Mouse (Mus musculus) bone marrow, adult 2 months (tissue): ENCODE results near the gene Dhdh. TPM values are rescaled to one million over a fixed set of nuclear protein-coding genes. Genes with fewer than 3 reads are reported as not detected.
"Not testable (repeated sequence)": the region's sequence is repeated elsewhere in the genome, so short reads cannot be mapped to it uniquely, and the experiment has no call there.

Experiments used
- H3K27ac ChIP-seq: fragments of 200-500 bp; 2 replicates; pipeline ENCODE4 v1.5.1; 2012; ENCODE audit warnings: low read depth, mild to moderate bottlenecking, control low read depth, inconsistent platforms, low read length; ENCODE audit not compliant: control insufficient read depth, poor library complexity, insufficient read depth
- H3K4me1 ChIP-seq: fragments of 200-500 bp; 2 replicates; pipeline ENCODE4 v1.6.1; 2011; ENCODE audit warnings: low read length; ENCODE audit not compliant: control insufficient read depth, insufficient read depth
- H3K4me3 ChIP-seq: fragments of 200-500 bp; replicated peaks from 2 replicates; pipeline ENCODE3; 2011; ENCODE audit warnings: mild to moderate bottlenecking, low read depth, low read length, control low read depth; ENCODE audit not compliant: control insufficient read depth
- CTCF ChIP-seq: fragments of 200-500 bp; IDR thresholded peaks from 2 replicates; pipeline ENCODE4 v1.5.1; 2011; ENCODE audit warnings: low read length, control low read depth; ENCODE audit not compliant: control insufficient read depth, insufficient read depth
- POLR2A ChIP-seq: fragments of 200-500 bp; IDR thresholded peaks from 2 replicates; pipeline ENCODE4 v1.6.1; 2011; ENCODE audit warnings: low read depth, mild to moderate bottlenecking, control low read depth, low read length, borderline replicate concordance; ENCODE audit not compliant: control insufficient read depth
- WGBS: fragments of 180-500 bp; shearing (Covaris S2); methylation state at CpG from one replicate; pipeline ENCODE4 v1.1.7; 2018; 5-methylcytosine and 5-hydroxymethylcytosine counted together
- polyA plus RNA-seq: library from polyadenylated mRNA; stranded (reverse); fragments of >200 nt; gene quantifications from 2 replicates; pipeline ENCODE4 v1.2.4, GENCODE M21; 2011; ENCODE audit warnings: low replicate concordance; ENCODE audit not compliant: missing spikeins, insufficient read depth, insufficient read length

Dhdh gene
- polyA plus RNA-seq, 1 experiment: 4.8 TPM

DNA sequence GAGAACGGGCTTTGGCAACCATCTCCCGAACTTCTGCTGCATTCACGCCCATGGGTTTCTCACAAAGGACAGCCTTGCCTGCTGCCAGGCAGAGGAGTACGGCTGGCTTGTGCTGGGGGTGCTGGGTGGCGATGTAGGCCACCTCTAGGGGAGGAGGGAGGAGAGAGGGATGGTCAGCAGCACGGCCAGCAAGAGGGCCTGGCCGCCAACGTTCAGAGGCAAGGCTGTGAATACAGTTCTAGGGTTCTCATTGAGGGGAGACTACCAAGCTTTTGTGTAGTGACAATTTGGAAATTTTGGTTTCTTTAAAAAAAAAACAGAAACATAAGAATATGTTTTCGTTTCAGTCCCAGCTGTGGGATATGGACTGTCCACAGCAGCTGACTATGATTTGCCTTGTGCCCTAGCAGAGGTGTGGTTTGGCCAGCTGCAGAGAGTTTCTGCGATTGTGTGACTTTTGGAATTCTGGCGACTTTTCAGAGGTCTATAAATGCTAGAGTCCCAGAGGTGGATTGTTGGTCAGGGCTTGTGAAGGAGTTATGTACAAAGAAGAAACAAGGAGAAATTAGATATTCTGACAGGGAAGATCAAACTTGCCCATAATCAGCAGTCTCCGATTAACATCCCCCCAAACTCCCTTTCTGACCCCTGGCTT lies 1.7 kb downstream of the Dhdh start, which contains the start of gene Gm45808:
Gene Gm45808 (minus strand): TSS at position 51 of the 655 bp plus-strand sequence.
- TF ChIP-seq POLR2A (no peak), CTCF (no peak)
- WGBS: 84% methylated on average over 12 of the region's 12 CpGs
- H3K4me1 ChIP-seq: no peaks in the 10 kb centered on the region; the same call in 1 of the 2 replicates
- no peak within 1 kb of the TSS for H3K27ac ChIP-seq
- H3K4me3 ChIP-seq: no peak within 1 kb of the TSS

DNA sequence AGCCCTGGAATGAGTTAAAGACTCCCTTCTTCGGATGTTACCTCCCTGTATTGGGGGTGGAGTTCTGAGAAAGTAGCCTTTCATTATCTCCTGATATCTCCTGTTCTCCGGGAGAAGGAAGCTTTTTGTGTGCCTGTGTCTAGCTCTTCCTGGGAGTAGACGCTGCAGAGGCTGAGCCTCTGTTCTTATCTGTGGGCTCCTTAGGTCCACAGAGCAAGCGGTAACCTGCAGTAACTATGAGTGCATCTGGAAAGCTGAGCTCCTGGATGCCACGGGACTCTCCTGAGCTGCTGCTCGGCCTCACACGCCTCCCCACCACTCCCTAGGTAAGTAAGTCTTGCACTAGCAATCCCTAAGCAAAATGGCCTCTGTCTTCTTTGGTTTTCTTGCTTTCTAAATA lies 2.4 kb downstream of the Dhdh start:
- Histone ChIP-seq H3K4me3 (no peak overlapping the region), H3K27ac (no peak overlapping the region), H3K4me1 (no peaks in the 10 kb centered on the region; the same call in 1 of the 2 replicates)
- WGBS: 77% methylated on average over 7 of the region's 7 CpGs
- no peak for TF ChIP-seq POLR2A
- no peak for TF ChIP-seq CTCF

DNA sequence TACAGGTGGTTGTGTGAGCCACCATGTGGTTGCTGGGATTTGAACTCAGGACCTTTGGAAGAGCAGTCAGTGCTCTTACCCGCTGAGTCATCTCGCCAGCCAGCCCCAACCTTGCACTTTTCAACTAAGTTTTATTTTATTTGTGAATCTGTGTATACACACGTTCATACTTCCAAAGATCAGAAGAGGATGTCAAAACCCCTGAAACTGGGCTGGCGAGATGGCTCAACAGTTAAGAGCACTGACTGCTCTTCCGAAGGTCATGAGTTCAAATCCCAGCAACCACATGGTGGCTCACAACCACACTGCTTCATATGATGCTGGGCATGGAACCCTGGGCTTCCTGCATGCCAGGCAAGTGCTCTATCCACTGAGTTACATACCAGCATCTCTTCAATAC lies 3.6 kb downstream of the Dhdh start:
- WGBS: 77% methylated on average over 5 of the region's 5 CpGs
- not testable (repeated sequence) for H3K27ac ChIP-seq, H3K4me3 ChIP-seq, H3K4me1 ChIP-seq

- 73% methylated on average over 1 of the region's 1 CpGs for WGBS
Observed at GRCm38 (mm10) chr7:45482166-45482565, 6.4 kb downstream of the Dhdh start.

GRCm38 (mm10) chr7:45481374-45481927 lies 7.2 kb downstream of the Dhdh start, which contains the start of gene Tulp2:
Gene Tulp2 (plus strand): TSS chr7:45481877.
- Histone ChIP-seq H3K4me1 (no peaks in the 10 kb centered on the region; the same call in 1 of the 2 replicates), H3K27ac (no peak within 1 kb of the TSS), H3K4me3 (no peak within 1 kb of the TSS)
- TF ChIP-seq CTCF: no peak
- TF ChIP-seq POLR2A: no peak
- 64% methylated on average over 15 of the region's 15 CpGs for WGBS

More at GRCm38 (mm10) chr7:45482166-45482565, 6.4 kb downstream of the Dhdh start:
- Histone ChIP-seq H3K27ac (no peak overlapping the region), H3K4me1 (no peaks in the 10 kb centered on the region; the same call in 1 of the 2 replicates), H3K4me3 (no peak overlapping the region)
- no peak for TF ChIP-seq CTCF
- TF ChIP-seq POLR2A: no peak

DNA sequence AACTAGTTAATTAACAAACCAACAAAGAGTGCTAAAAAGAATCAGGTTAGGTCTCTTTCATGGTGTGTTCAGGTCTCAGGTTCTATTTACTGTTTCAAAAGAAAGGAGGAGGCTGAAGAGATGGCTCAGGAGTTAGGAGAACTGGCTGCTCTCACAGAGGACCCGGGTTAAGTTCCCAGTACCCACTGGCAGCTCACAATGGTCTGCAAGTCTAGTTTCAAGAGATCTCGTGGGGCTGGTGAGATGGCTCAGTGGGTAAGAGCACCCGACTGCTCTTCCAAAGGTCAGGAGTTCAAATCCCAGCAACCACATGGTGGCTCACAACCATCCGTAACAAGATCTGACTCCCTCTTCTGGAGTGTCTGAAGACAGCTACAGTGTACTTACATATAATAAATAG lies 8.3 kb downstream of the Dhdh start:
- H3K27ac ChIP-seq, H3K4me1 ChIP-seq, H3K4me3 ChIP-seq: not testable (repeated sequence)
- whole genome bisulfite sequencing: 81% methylated on average over 4 of the region's 4 CpGs

GRCm38 (mm10) chr7:45478774-45479173 lies 9.8 kb downstream of the Dhdh start:
- H3K4me3 ChIP-seq: no peak overlapping the region
- no peaks in the 10 kb centered on the region for H3K4me1 ChIP-seq
- H3K27ac ChIP-seq: no peak overlapping the region
- TF ChIP-seq CTCF (no peak), POLR2A (no peak)
- WGBS: 89% methylated on average over 7 of the region's 7 CpGs

DNA sequence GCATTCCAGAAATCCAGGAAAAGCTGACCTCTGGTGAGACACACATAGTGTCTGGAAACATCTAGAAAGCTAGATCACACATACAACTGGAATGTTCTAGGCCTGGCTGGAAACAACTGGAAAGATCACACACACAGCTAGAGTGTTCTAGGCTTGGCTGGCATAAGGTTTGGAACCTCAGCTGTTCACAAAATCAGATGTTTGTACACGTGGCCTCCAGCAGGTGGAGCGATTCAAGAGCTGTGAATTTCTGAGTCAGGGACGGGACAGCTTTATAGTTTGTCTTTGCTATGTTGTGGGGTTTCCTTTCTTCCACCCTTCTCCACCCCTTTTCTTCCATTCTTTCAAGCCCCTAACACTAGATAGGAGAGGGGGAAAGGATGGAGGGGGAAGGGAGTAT lies 11.6 kb downstream of the Dhdh start:
- no peak for TF ChIP-seq POLR2A
- peak; percentile 63 for TF ChIP-seq CTCF
- 14% methylated on average over 3 of the region's 3 CpGs for WGBS

DNA sequence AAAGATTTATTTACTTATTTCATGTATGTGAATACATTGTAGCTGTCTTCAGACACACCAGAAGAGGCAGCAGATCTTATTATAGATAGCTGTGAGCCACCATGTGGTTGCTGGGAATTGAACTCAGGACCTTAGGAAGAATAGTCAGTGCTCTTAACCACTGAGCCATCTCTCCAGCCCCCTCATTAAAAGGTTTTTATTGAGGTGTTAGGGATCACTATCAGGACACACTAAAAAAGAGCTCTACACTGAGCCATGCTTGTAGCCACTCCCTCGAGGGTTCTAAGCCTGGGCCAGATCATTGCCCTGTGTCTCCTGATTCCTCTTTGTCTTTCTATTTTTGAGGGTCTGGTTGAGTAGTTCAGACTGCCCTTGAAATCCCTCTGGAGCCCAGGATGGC lies 12.2 kb downstream of the Dhdh start:
- 44% methylated on average over 1 of the region's 1 CpGs for WGBS
- TF ChIP-seq CTCF (no peak), POLR2A (no peak)

More for the DNA sequence above, 11.6 kb downstream of the Dhdh start:
- Histone ChIP-seq H3K4me3 (no peak overlapping the region), H3K4me1 (no peaks in the 10 kb centered on the region), H3K27ac (no peak overlapping the region)

More for the DNA sequence above, 12.2 kb downstream of the Dhdh start:
- no peaks in the 10 kb centered on the region for H3K4me1 ChIP-seq
- no peak overlapping the region for H3K27ac ChIP-seq
- H3K4me3 ChIP-seq: no peak overlapping the region
